Mouse (Mus musculus) heart, postnatal 0 days (tissue): ENCODE results near the gene Zfp964.

Experiments
- CTCF ChIP-seq: IDR thresholded peaks from 2 replicates; pipeline ENCODE4 v1.5.1; 2016; ENCODE audit warnings: antibody characterized with exemption, control low read depth, low read depth
- EP300 ChIP-seq: IDR thresholded peaks from 2 replicates; pipeline ENCODE4 v1.6.1; 2016; ENCODE audit warnings: antibody characterized with exemption, low read depth

DNA sequence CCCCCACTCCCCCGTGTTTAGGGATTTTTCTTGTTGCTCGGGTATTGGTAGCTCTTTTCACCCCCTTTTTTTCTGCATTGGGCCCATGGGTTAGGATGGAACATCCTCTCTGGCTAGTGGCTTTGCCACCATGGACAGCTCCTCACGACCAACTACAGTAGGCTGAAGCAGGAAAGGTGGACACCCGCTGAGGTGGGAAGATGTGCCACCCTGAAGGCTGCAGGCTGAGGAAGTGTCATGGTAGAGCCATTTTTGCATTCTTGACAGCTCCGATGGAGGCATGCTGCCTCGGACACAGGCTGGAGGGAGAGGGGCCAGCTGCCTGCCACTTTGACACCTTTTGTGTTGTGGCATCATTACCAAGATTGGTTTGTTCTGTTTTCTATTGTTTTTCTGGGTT is 47.5 kb downstream of the Zfp964 start:
- TF ChIP-seq CTCF, result no peak
- no peak for TF ChIP-seq EP300
